Mouse (Mus musculus) heart, adult 9 months (tissue): ENCODE measurements at regions not wholly inside any gene's neighbourhood (a gene's known extent, or its start where the extent isn't known, plus 50 kb on each side); places are given as distances from the start of the nearest gene placed in this dataset.
A peak's percentile ranks its signal among the peaks of the same experiment; 100 is the strongest.

ENCODE experiments used
- DNase-seq, 2 experiments: peaks; one replicate each; pipeline ENCODE4 v3.0.0; 2022; ENCODE audit warnings: low spot score in 2 of 2

GRCm38 (mm10) chr9:116366713-116367112 lies 191.6 kb upstream of the Tgfbr2 start:
- no peak for DNase-seq

GRCm38 (mm10) chr9:116366193-116366592 lies 191.0 kb upstream of the Tgfbr2 start:
- peak; percentile 39 to 60 for DNase-seq

- no peak for DNase-seq
Measured at GRCm38 (mm10) chr9:116365701-116366100, 190.5 kb upstream of the Tgfbr2 start.

GRCm38 (mm10) chr9:116365016-116365685 lies 190.0 kb upstream of the Tgfbr2 start:
- no peak for DNase-seq

- no peak for DNase-seq
Measured at GRCm38 (mm10) chr9:116361092-116361491, 185.9 kb upstream of the Tgfbr2 start.

- DNase-seq, result no peak
Measured at GRCm38 (mm10) chr9:116354056-116354732, 179.0 kb upstream of the Tgfbr2 start.

GRCm38 (mm10) chr9:116352801-116353494 lies 177.8 kb upstream of the Tgfbr2 start:
- DNase-seq, result peak; percentile 54 to 65

GRCm38 (mm10) chr9:116350804-116351547 lies 175.8 kb upstream of the Tgfbr2 start:
- no peak for DNase-seq

GRCm38 (mm10) chr9:116347021-116347420 lies 171.9 kb upstream of the Tgfbr2 start:
- no peak for DNase-seq

GRCm38 (mm10) chr9:116346495-116346894 lies 171.3 kb upstream of the Tgfbr2 start:
- no peak for DNase-seq

GRCm38 (mm10) chr9:116343086-116343481 lies 167.9 kb upstream of the Tgfbr2 start:
- no peak for DNase-seq

- peak; percentile 20 to 31 for DNase-seq
Measured at GRCm38 (mm10) chr9:116342446-116343085, 167.4 kb upstream of the Tgfbr2 start.

- no peak for DNase-seq
Measured at GRCm38 (mm10) chr9:116342009-116342408, 166.8 kb upstream of the Tgfbr2 start.

- no peak for DNase-seq
Measured at GRCm38 (mm10) chr9:116340952-116341351, 165.8 kb upstream of the Tgfbr2 start.

- no peak for DNase-seq
Measured at GRCm38 (mm10) chr9:116338729-116339100, 163.6 kb upstream of the Tgfbr2 start.

GRCm38 (mm10) chr9:116338093-116338728 lies 163.1 kb upstream of the Tgfbr2 start:
- DNase-seq, result peak in 1 of 2 experiments; percentile 22

GRCm38 (mm10) chr9:116337446-116338010 lies 162.4 kb upstream of the Tgfbr2 start:
- no peak for DNase-seq

- DNase-seq, result no peak
Measured at GRCm38 (mm10) chr9:116335561-116336478, 160.7 kb upstream of the Tgfbr2 start.

- no peak for DNase-seq
Measured at GRCm38 (mm10) chr9:116333956-116334463, 158.8 kb upstream of the Tgfbr2 start.
